In genomic region chr11:75566276-75567196, GRCm38 (mm10) we compare ENCODE assay signal across 8 mouse cellular contexts. TPM values are rescaled to one million over a fixed set of nuclear protein-coding genes. Genes with fewer than 3 reads are reported as not detected.
DNase-seq lines count a peak whose midpoint lies in the region; ATAC-seq and TF ChIP-seq lines count a peak whose summit lies in the region.
"Had no signal": no experiment of that assay in that cellular context is flagged by ENCODE, and none has a peak within 500 bp of the region (broad histone marks: within the 10 kb centered on the region; RNA-seq: fewer than 3 reads in every experiment).

No protein-coding gene starts in this region.

- DNase-seq in lung, adult 18-20 months: peak; percentile 57 to 71
- no peak for DNase-seq in lung, postnatal 14 days
- DNase-seq in cerebellum, postnatal 36 days: peak; percentile 54 to 57
- DNase-seq in stomach, postnatal 0 days (ENCODE audit: low spot score): no peak
- no peak for DNase-seq in thymus, postnatal 25 days
- DNase-seq in midbrain, postnatal 0 days (ENCODE audit: low spot score): no peak

- H3K27me3 ChIP-seq in intestine, embryonic 16.5 days (replicated peaks; ENCODE audit: control insufficient read depth, insufficient read depth, low read length): no peaks in the 10 kb centered on the region
- no peaks in the 10 kb centered on the region for H3K27me3 ChIP-seq in stomach, postnatal 0 days (ENCODE audit: control insufficient read depth, insufficient read depth, low read length)
- no peaks in the 10 kb centered on the region for H3K27me3 ChIP-seq in midbrain, postnatal 0 days (ENCODE audit: insufficient read depth, low read length)

- no peak overlapping the region for H3K4me2 ChIP-seq in intestine, embryonic 16.5 days (ENCODE audit: low read depth, low read length)
- no peak overlapping the region for H3K4me2 ChIP-seq in stomach, postnatal 0 days (replicated peaks; ENCODE audit: low read depth)
- H3K4me2 ChIP-seq in midbrain, postnatal 0 days (ENCODE audit: low read depth, low read length, poor library complexity, severe bottlenecking): no peak overlapping the region

- peaks cover 34% of the 10 kb centered on the region for H3K4me1 ChIP-seq in intestine, embryonic 16.5 days (ENCODE audit: control insufficient read depth, insufficient read depth, low read length)
- peaks cover 4% of the 10 kb centered on the region; the same call in 1 of the 2 replicates for H3K4me1 ChIP-seq in stomach, postnatal 0 days (replicated peaks; ENCODE audit: control insufficient read depth, insufficient read depth)
- H3K4me1 ChIP-seq in midbrain, postnatal 0 days (ENCODE audit: insufficient read depth, low read length): no peaks in the 10 kb centered on the region

- no peaks in the 10 kb centered on the region for H3K36me3 ChIP-seq in intestine, embryonic 16.5 days (ENCODE audit: control insufficient read depth, insufficient read depth, low read length)
- H3K36me3 ChIP-seq in stomach, postnatal 0 days (ENCODE audit: control insufficient read depth, insufficient read depth, low read length): no peaks in the 10 kb centered on the region
- H3K36me3 ChIP-seq in midbrain, postnatal 0 days (ENCODE audit: insufficient read depth, low read length): peaks cover 69% of the 10 kb centered on the region

- no peaks in the 10 kb centered on the region for H3K9me3 ChIP-seq in intestine, embryonic 16.5 days (ENCODE audit: control insufficient read depth, low read length)
- no peaks in the 10 kb centered on the region for H3K9me3 ChIP-seq in stomach, postnatal 0 days (ENCODE audit: control insufficient read depth, low read length)
- no peaks in the 10 kb centered on the region for H3K9me3 ChIP-seq in midbrain, postnatal 0 days (ENCODE audit: low read length)

- peak overlapping the region; percentile 14 for H3K27ac ChIP-seq in intestine, embryonic 16.5 days (ENCODE audit: low read length)
- H3K27ac ChIP-seq in stomach, postnatal 0 days (replicated peaks): 0 out of 2 replicates have a peak overlapping the region, but pooled peaks have one; percentile 40
- H3K27ac ChIP-seq in midbrain, postnatal 0 days (ENCODE audit: low read depth, low read length): no peak overlapping the region

- H3K9ac ChIP-seq in intestine, embryonic 16.5 days (ENCODE audit: low read depth, low read length): no peak overlapping the region
- no peak overlapping the region for H3K9ac ChIP-seq in stomach, postnatal 0 days (ENCODE audit: low read length)
- no peak overlapping the region for H3K9ac ChIP-seq in midbrain, postnatal 0 days (replicated peaks; ENCODE audit: low read length, poor library complexity, severe bottlenecking)

- no peak for TF ChIP-seq EP300 in stomach, postnatal 0 days (optimal IDR thresholded peaks at IDR 0.05)

- H3K4me3 ChIP-seq in intestine, embryonic 16.5 days (ENCODE audit: low read length): no peak overlapping the region
- H3K4me3 ChIP-seq in stomach, postnatal 0 days (ENCODE audit: low read depth, low read length): no peak overlapping the region
- no peak overlapping the region for H3K4me3 ChIP-seq in midbrain, postnatal 0 days (ENCODE audit: low read depth, low read length)

- 76% methylated on average over 13 of the region's 13 CpGs for WGBS in intestine, embryonic 16.5 days
- 75% methylated on average over 13 of the region's 13 CpGs for WGBS in stomach, postnatal 0 days
- 81% methylated on average over 13 of the region's 13 CpGs for WGBS in midbrain, postnatal 0 days

- ATAC-seq in intestine, embryonic 16.5 days: no peak
- ATAC-seq in stomach, postnatal 0 days (ENCODE audit: low FRiP score, low TSS enrichment): no peak
- no peak for ATAC-seq in midbrain, postnatal 0 days (ENCODE audit: low FRiP score)

- no peak for TF ChIP-seq CTCF in stomach, postnatal 0 days (IDR thresholded peaks at IDR 0.05; ENCODE audit: low read depth)
- no peak for TF ChIP-seq CTCF in midbrain, postnatal 0 days (IDR thresholded peaks at IDR 0.05)

RNA-seq across cellular contexts. Expression of gene Pitpna, which starts 21.4 kb away (rescaled TPM):
- polyA plus RNA-seq in intestine, embryonic 16.5 days (2015; fragmentation: Nextera tagmentation; extraction: Ambion mirVana): 84.2 and 98.1 TPM in 2 replicates
- polyA plus RNA-seq in stomach, postnatal 0 days (2015; fragmentation: Nextera tagmentation; extraction: Ambion mirVana): 79.3 and 84.3 TPM in 2 replicates
- 105 and 108 TPM in 2 replicates for total RNA-seq in midbrain, postnatal 0 days (2014; rRNA removed)
- polyA plus RNA-seq in midbrain, postnatal 0 days (2015; fragmentation: Nextera tagmentation; extraction: Ambion mirVana): 91.7 and 106 TPM in 2 replicates

RNA-seq across cellular contexts. Expression of gene Slc43a2, which starts 35.0 kb away (rescaled TPM):
- 22.0 and 27.7 TPM in 2 replicates for polyA plus RNA-seq in intestine, embryonic 16.5 days (2015; fragmentation: Nextera tagmentation; extraction: Ambion mirVana)
- polyA plus RNA-seq in stomach, postnatal 0 days (2015; fragmentation: Nextera tagmentation; extraction: Ambion mirVana): 5.7 and 6.4 TPM in 2 replicates
- 34.3 and 34.5 TPM in 2 replicates for total RNA-seq in midbrain, postnatal 0 days (2014; rRNA removed)
- 17.0 and 20.4 TPM in 2 replicates for polyA plus RNA-seq in midbrain, postnatal 0 days (2015; fragmentation: Nextera tagmentation; extraction: Ambion mirVana)

RNA-seq across cellular contexts. Expression of gene Scarf1, which starts 53.2 kb away (rescaled TPM):
- polyA plus RNA-seq in intestine, embryonic 16.5 days (2015; fragmentation: Nextera tagmentation; extraction: Ambion mirVana): 5.6 and 6.0 TPM in 2 replicates
- polyA plus RNA-seq in stomach, postnatal 0 days (2015; fragmentation: Nextera tagmentation; extraction: Ambion mirVana): 2.8 and 2.9 TPM in 2 replicates
- 3.6 and 3.8 TPM in 2 replicates for total RNA-seq in midbrain, postnatal 0 days (2014; rRNA removed)
- polyA plus RNA-seq in midbrain, postnatal 0 days (2015; fragmentation: Nextera tagmentation; extraction: Ambion mirVana): 3.0 and 3.5 TPM in 2 replicates
- total RNA-seq: neutrophil, adult 5-6 weeks had no signal

RNA-seq across cellular contexts. Expression of gene Rilp, which starts 56.6 kb away (rescaled TPM):
- 2.4 and 2.7 TPM in 2 replicates for polyA plus RNA-seq in intestine, embryonic 16.5 days (2015; fragmentation: Nextera tagmentation; extraction: Ambion mirVana)
- polyA plus RNA-seq in stomach, postnatal 0 days (2015; fragmentation: Nextera tagmentation; extraction: Ambion mirVana): 2.7 and 3.5 TPM in 2 replicates
- total RNA-seq in midbrain, postnatal 0 days (2014; rRNA removed): 5.7 and 7.0 TPM in 2 replicates
- 6.9 and 7.5 TPM in 2 replicates for polyA plus RNA-seq in midbrain, postnatal 0 days (2015; fragmentation: Nextera tagmentation; extraction: Ambion mirVana)
- total RNA-seq: neutrophil, adult 5-6 weeks had no signal

Comparison
In these comparisons a context has a peak if more than half of its experiments do, and no peak if none do; other contexts are left out.
1. DNase-seq: peak in lung, adult 18-20 months (2 of 2) and cerebellum, postnatal 36 days (2 of 2); none in lung, postnatal 14 days (single experiment), stomach, postnatal 0 days (single experiment), thymus, postnatal 25 days (single experiment) and midbrain, postnatal 0 days (single experiment).